Mouse (Mus musculus) stomach, embryonic 16.5 days (tissue): ENCODE data around the gene Cypt15. TPM values are rescaled to one million over a fixed set of nuclear protein-coding genes. Genes with fewer than 3 reads are reported as not detected.
"Not testable (repeated sequence)": the region's sequence is repeated elsewhere in the genome, so short reads cannot be mapped to it uniquely, and the experiment has no call there.

Experiments
- ATAC-seq: fragments of 200-750 bp; cut with Nextera tagmentation; 2 replicates; pipeline ENCODE4 v1.8.0; 2017; ENCODE audit warnings: moderate number of reproducible peaks, moderate TSS enrichment; ENCODE audit not compliant: insufficient read depth, low FRiP score
- H3K27ac ChIP-seq: fragments of 300-500 bp; sonication (generic); 2 replicates; pipeline ENCODE4 v1.5.1; 2014; ENCODE audit warnings: low read length
- H3K27me3 ChIP-seq: fragments of 300-500 bp; sonication (generic); 2 replicates; pipeline ENCODE4 v1.6.1; 2014; ENCODE audit warnings: low read length, control low read depth, mixed read lengths; ENCODE audit not compliant: control insufficient read depth, insufficient read depth
- H3K36me3 ChIP-seq: fragments of 300-500 bp; sonication (generic); 2 replicates; pipeline ENCODE4 v1.6.1; 2014; ENCODE audit warnings: low read length; ENCODE audit not compliant: control insufficient read depth, insufficient read depth
- H3K4me1 ChIP-seq: fragments of 300-500 bp; sonication (generic); 2 replicates; pipeline ENCODE4 v1.6.1; 2014; ENCODE audit warnings: low read length, control low read depth, mixed read lengths; ENCODE audit not compliant: control insufficient read depth, insufficient read depth
- H3K4me2 ChIP-seq: fragments of 300-500 bp; sonication (generic); 2 replicates; pipeline ENCODE4 v1.6.1; 2014; ENCODE audit warnings: low read depth, low read length, mixed read lengths
- H3K4me3 ChIP-seq: fragments of 300-500 bp; sonication (generic); replicated peaks from 2 replicates; pipeline ENCODE4 v1.5.1; 2014; ENCODE audit warnings: mild to moderate bottlenecking, low read length
- H3K9ac ChIP-seq: fragments of 300-500 bp; sonication (generic); 2 replicates; pipeline ENCODE4 v1.6.1; 2014; ENCODE audit warnings: low read length
- H3K9me3 ChIP-seq: fragments of 300-500 bp; sonication (generic); replicated peaks from 2 replicates; pipeline ENCODE4 v1.6.1; 2016; ENCODE audit warnings: low read length, control low read depth; ENCODE audit not compliant: control insufficient read depth
- WGBS: fragments of 180-500 bp; shearing (Covaris S2); extraction: QIAGEN DNeasy Blood & Tissue Kit; methylation state at CpG from one replicate; pipeline ENCODE4 v1.1.7; 2014; 5-methylcytosine and 5-hydroxymethylcytosine counted together
- polyA plus RNA-seq: library from polyadenylated mRNA; unstranded; fragments of >200 nt; fragmentation: Nextera tagmentation; extraction: Ambion mirVana; gene quantifications from 2 replicates; pipeline ENCODE4 v1.2.1, GENCODE M21; 2015

The Cypt15 gene
- not detected in 2 replicates for polyA plus RNA-seq

GRCm38 (mm10) chrX:39345967-39346366 is at the start of gene Cypt15:
Cypt15 (plus strand) TSS chrX:39346267.
- not testable (repeated sequence) for ATAC-seq
- WGBS = 82% methylated on average over 1 of the region's 1 CpGs

GRCm38 (mm10) chrX:39370932-39371331 is 24.9 kb downstream of the Cypt15 start:
- H3K9me3 ChIP-seq = no peaks in the 10 kb centered on the region
- no peaks in the 10 kb centered on the region for H3K27me3 ChIP-seq
- no peak overlapping the region for H3K4me2 ChIP-seq
- no peak overlapping the region for H3K4me3 ChIP-seq
- H3K27ac ChIP-seq = no peak overlapping the region
- no peak for ATAC-seq
- no peaks in the 10 kb centered on the region for H3K4me1 ChIP-seq
- WGBS = 68% methylated on average over 2 of the region's 2 CpGs
- no peak overlapping the region for H3K9ac ChIP-seq
- no peaks in the 10 kb centered on the region for H3K36me3 ChIP-seq

More at GRCm38 (mm10) chrX:39345967-39346366, at the start of gene Cypt15:
- not testable (repeated sequence) for H3K4me2 ChIP-seq, H3K36me3 ChIP-seq, H3K27me3 ChIP-seq, H3K9ac ChIP-seq, H3K4me3 ChIP-seq, H3K9me3 ChIP-seq, H3K27ac ChIP-seq, H3K4me1 ChIP-seq

GRCm38 (mm10) chrX:39378830-39379229 is 32.8 kb downstream of the Cypt15 start:
- Histone ChIP-seq H3K4me2 (no peak overlapping the region), H3K9me3 (no peaks in the 10 kb centered on the region), H3K27me3 (no peaks in the 10 kb centered on the region), H3K36me3 (no peaks in the 10 kb centered on the region), H3K4me3 (no peak overlapping the region), H3K27ac (no peak overlapping the region), H3K9ac (no peak overlapping the region), H3K4me1 (no peaks in the 10 kb centered on the region)
- WGBS = 60% methylated on average over 2 of the region's 2 CpGs
- no peak for ATAC-seq

- ATAC-seq = no peak
- H3K27ac ChIP-seq = no peak overlapping the region
Observed at GRCm38 (mm10) chrX:39383806-39384205, 37.7 kb downstream of the Cypt15 start.

More at GRCm38 (mm10) chrX:39383806-39384205, 37.7 kb downstream of the Cypt15 start:
- H3K9ac ChIP-seq = no peak overlapping the region
- H3K4me2 ChIP-seq = no peak overlapping the region
- no peak overlapping the region for H3K4me3 ChIP-seq
- H3K36me3 ChIP-seq = no peaks in the 10 kb centered on the region
- WGBS = 49% methylated on average over 2 of the region's 2 CpGs
- H3K9me3 ChIP-seq = no peaks in the 10 kb centered on the region
- H3K4me1 ChIP-seq = no peaks in the 10 kb centered on the region
- H3K27me3 ChIP-seq = no peaks in the 10 kb centered on the region
